Mouse (Mus musculus) c-Kit-positive CD71-positive TER-119-negative erythroid progenitor cells, embryonic 14.5 days (primary cell): ENCODE results near the gene Rnf144a.
"Not testable (repeated sequence)": the region's sequence is repeated elsewhere in the genome, so short reads cannot be mapped to it uniquely, and the experiment has no call there.

ENCODE experiments used
- DNase-seq: peaks from one replicate; pipeline ENCODE4 v3.0.0-alpha.2; 2013; ENCODE audit warnings: low read depth

The Rnf144a gene

GRCm38 (mm10) chr12:26415104-26415771 lies at the start of gene Rnf144a:
Gene Rnf144a, minus strand, starts transcription at chr12:26415254.
- DNase-seq = peak; percentile 46

- no peak for DNase-seq
Observed at GRCm38 (mm10) chr12:26460091-26460490, 45.0 kb upstream of the Rnf144a start.

- no peak for DNase-seq
Observed at GRCm38 (mm10) chr12:26456028-26456698, 41.1 kb upstream of the Rnf144a start, which contains the start of gene Rsad2. Gene Rsad2, minus strand, starts transcription at chr12:26456452.

GRCm38 (mm10) chr12:26454682-26455081 lies 39.6 kb upstream of the Rnf144a start:
- DNase-seq = no peak

- DNase-seq = no peak
Observed at GRCm38 (mm10) chr12:26452951-26453350, 37.9 kb upstream of the Rnf144a start.

- DNase-seq = no peak
Observed at GRCm38 (mm10) chr12:26451150-26451549, 36.1 kb upstream of the Rnf144a start.

- no peak for DNase-seq
Observed at GRCm38 (mm10) chr12:26449483-26449882, 34.4 kb upstream of the Rnf144a start.

- no peak for DNase-seq
Observed at GRCm38 (mm10) chr12:26446377-26447045, 31.5 kb upstream of the Rnf144a start.

- no peak for DNase-seq
Observed at GRCm38 (mm10) chr12:26444511-26444910, 29.5 kb upstream of the Rnf144a start.

GRCm38 (mm10) chr12:26444054-26444453 lies 29.0 kb upstream of the Rnf144a start:
- peak; percentile 34 for DNase-seq

- DNase-seq = no peak
Observed at GRCm38 (mm10) chr12:26439366-26439765, 24.3 kb upstream of the Rnf144a start.

- DNase-seq = no peak
Observed at GRCm38 (mm10) chr12:26437950-26438349, 22.9 kb upstream of the Rnf144a start.

GRCm38 (mm10) chr12:26436334-26436733 lies 21.3 kb upstream of the Rnf144a start:
- DNase-seq = no peak

- not testable (repeated sequence) for DNase-seq
Observed at GRCm38 (mm10) chr12:26428771-26429170, 13.7 kb upstream of the Rnf144a start.

- peak; percentile 37 for DNase-seq
Observed at GRCm38 (mm10) chr12:26424841-26425240, 9.8 kb upstream of the Rnf144a start.

GRCm38 (mm10) chr12:26418322-26418721 lies 3.3 kb upstream of the Rnf144a start:
- no peak for DNase-seq

- no peak for DNase-seq
Observed at GRCm38 (mm10) chr12:26416636-26417295, 1.7 kb upstream of the Rnf144a start.

GRCm38 (mm10) chr12:26414451-26415103 lies 477 bp downstream of the Rnf144a start:
- no peak for DNase-seq

GRCm38 (mm10) chr12:26413961-26414411 lies 1.1 kb downstream of the Rnf144a start:
- no peak for DNase-seq

GRCm38 (mm10) chr12:26412802-26413201 lies 2.3 kb downstream of the Rnf144a start:
- no peak for DNase-seq

GRCm38 (mm10) chr12:26411841-26412450 lies 3.1 kb downstream of the Rnf144a start:
- no peak for DNase-seq
